Mouse (Mus musculus) erythroblast, embryonic 14.5 days (primary cell): Measurements from ENCODE around the gene Gadl1.

Experiments used
- GATA1 ChIP-seq: IDR thresholded peaks from 2 replicates; pipeline ENCODE4 v1.6.1; 2012; ENCODE audit warnings: low read length, inconsistent platforms, mixed read lengths
- TAL1 ChIP-seq: IDR thresholded peaks from 3 replicates; pipeline ENCODE4 v1.6.1; 2012; ENCODE audit warnings: low read length, inconsistent platforms, mixed read lengths

- TF ChIP-seq TAL1 (no peak), GATA1 (no peak)
Measured at GRCm38 (mm10) chr9:115867277-115867676, 42.0 kb upstream of the Gadl1 start.
